Mouse (Mus musculus): ENCODE measurements at regions not wholly inside any gene's neighbourhood (a gene's known extent, or its start where the extent isn't known, plus 50 kb on each side); places are given as distances from the start of the nearest gene placed in this dataset.

- 64% methylated on average over 4 of the region's 4 CpGs for WGBS
- Histone ChIP-seq H3K9ac (no peak overlapping the region), H3K4me2 (no peak overlapping the region), H3K27me3 (0 out of 2 replicates have a peak, but pooled peaks cover 10% of the 10 kb centered on the region), H3K27ac (no peak overlapping the region), H3K36me3 (no peaks in the 10 kb centered on the region), H3K4me3 (no peak overlapping the region), H3K4me1 (replicated peaks) (peaks cover 2% of the 10 kb centered on the region; the same call in 1 of the 2 replicates), H3K9me3 (replicated peaks) (no peaks in the 10 kb centered on the region)
- no peak for ATAC-seq (replicated peaks; ENCODE audit: insufficient number of reproducible peaks, insufficient read depth, low FRiP score, low read depth)
Measured at GRCm38 (mm10) chr7:136820291-136820690, 74.1 kb upstream of the Mgmt start.

GRCm38 (mm10) chr7:136825647-136826046, 68.8 kb upstream of the Mgmt start:
- H3K4me3 ChIP-seq, result peak overlapping the region; percentile 25
- peaks cover 10% of the 10 kb centered on the region; the same call in 1 of the 2 replicates for H3K27me3 ChIP-seq
- no peak overlapping the region for H3K27ac ChIP-seq
- peak overlapping the region; percentile 37 for H3K4me2 ChIP-seq
- no peaks in the 10 kb centered on the region for H3K9me3 ChIP-seq (replicated peaks)
- H3K9ac ChIP-seq, result no peak overlapping the region
- H3K4me1 ChIP-seq (replicated peaks), result peaks cover 7% of the 10 kb centered on the region; the same call in 1 of the 2 replicates
- WGBS, result 22% methylated on average over 16 of the region's 16 CpGs
- no peak for ATAC-seq (replicated peaks; ENCODE audit: insufficient number of reproducible peaks, insufficient read depth, low FRiP score, low read depth)
- H3K36me3 ChIP-seq, result no peaks in the 10 kb centered on the region

- no peak overlapping the region for H3K9ac ChIP-seq
- H3K36me3 ChIP-seq, result no peaks in the 10 kb centered on the region
- H3K4me2 ChIP-seq, result no peak overlapping the region
- ATAC-seq (replicated peaks; ENCODE audit: insufficient number of reproducible peaks, insufficient read depth, low FRiP score, low read depth), result no peak
- no peak overlapping the region for H3K27ac ChIP-seq
- H3K4me3 ChIP-seq, result no peak overlapping the region
- H3K4me1 ChIP-seq (replicated peaks), result peaks cover 7% of the 10 kb centered on the region; the same call in 1 of the 2 replicates
- no peaks in the 10 kb centered on the region for H3K9me3 ChIP-seq (replicated peaks)
- WGBS, result 77% methylated on average over 1 of the region's 1 CpGs
- peaks cover 1% of the 10 kb centered on the region; the same call in 1 of the 2 replicates for H3K27me3 ChIP-seq
Measured at GRCm38 (mm10) chr7:136829621-136830313, 64.6 kb upstream of the Mgmt start.

- H3K9me3 ChIP-seq (replicated peaks), result no peaks in the 10 kb centered on the region
- no peaks in the 10 kb centered on the region for H3K36me3 ChIP-seq
- no peaks in the 10 kb centered on the region for H3K4me1 ChIP-seq (replicated peaks)
- H3K27me3 ChIP-seq, result no peaks in the 10 kb centered on the region; the same call in 1 of the 2 replicates
- WGBS, result 60% methylated on average over 7 of the region's 7 CpGs
- H3K4me2 ChIP-seq, result no peak overlapping the region
- ATAC-seq (replicated peaks; ENCODE audit: insufficient number of reproducible peaks, insufficient read depth, low FRiP score, low read depth), result no peak
- H3K4me3 ChIP-seq, result no peak overlapping the region
- no peak overlapping the region for H3K9ac ChIP-seq
- no peak overlapping the region for H3K27ac ChIP-seq
Measured at GRCm38 (mm10) chr7:136832419-136832818, 62.0 kb upstream of the Mgmt start.

GRCm38 (mm10) chr7:136838971-136839370, 55.4 kb upstream of the Mgmt start:
- no peaks in the 10 kb centered on the region for H3K9me3 ChIP-seq (replicated peaks)
- H3K9ac ChIP-seq, result no peak overlapping the region
- no peak; the same call in 1 of the 2 replicates for ATAC-seq (replicated peaks; ENCODE audit: insufficient number of reproducible peaks, insufficient read depth, low FRiP score, low read depth)
- no peak overlapping the region for H3K4me2 ChIP-seq
- no peak overlapping the region; the same call in 1 of the 2 replicates for H3K27ac ChIP-seq
- no peaks in the 10 kb centered on the region for H3K27me3 ChIP-seq
- no peak overlapping the region for H3K4me3 ChIP-seq
- H3K4me1 ChIP-seq (replicated peaks), result peaks cover 5% of the 10 kb centered on the region; the same call in 1 of the 2 replicates
- no peaks in the 10 kb centered on the region for H3K36me3 ChIP-seq
- 38% methylated on average over 5 of the region's 5 CpGs for WGBS

- WGBS, result 60% methylated on average over 7 of the region's 7 CpGs
- Histone ChIP-seq H3K4me3 (no peak overlapping the region), H3K9ac (no peak overlapping the region), H3K27me3 (no peaks in the 10 kb centered on the region; the same call in 1 of the 2 replicates), H3K9me3 (replicated peaks) (no peaks in the 10 kb centered on the region), H3K27ac (no peak overlapping the region), H3K36me3 (no peaks in the 10 kb centered on the region), H3K4me1 (replicated peaks) (peaks cover 11% of the 10 kb centered on the region; the same call in 1 of the 2 replicates), H3K4me2 (no peak overlapping the region)
- no peak for ATAC-seq (replicated peaks; ENCODE audit: insufficient number of reproducible peaks, insufficient read depth, low FRiP score, low read depth)
Measured at GRCm38 (mm10) chr7:136840224-136840623, 54.2 kb upstream of the Mgmt start.

GRCm38 (mm10) chr7:136842751-136843150, 51.7 kb upstream of the Mgmt start:
- Histone ChIP-seq H3K27ac (no peak overlapping the region), H3K36me3 (no peaks in the 10 kb centered on the region), H3K27me3 (no peaks in the 10 kb centered on the region; the same call in 1 of the 2 replicates), H3K4me3 (no peak overlapping the region), H3K9ac (no peak overlapping the region), H3K4me1 (replicated peaks) (peaks cover 11% of the 10 kb centered on the region; the same call in 1 of the 2 replicates), H3K9me3 (replicated peaks) (no peaks in the 10 kb centered on the region), H3K4me2 (no peak overlapping the region)
- ATAC-seq (replicated peaks; ENCODE audit: insufficient number of reproducible peaks, insufficient read depth, low FRiP score, low read depth), result no peak
- 75% methylated on average over 7 of the region's 7 CpGs for WGBS

GRCm38 (mm10) chr7:136844282-136844681, 50.1 kb upstream of the Mgmt start:
- H3K4me2 ChIP-seq, result no peak overlapping the region
- no peak overlapping the region for H3K4me3 ChIP-seq
- H3K36me3 ChIP-seq, result no peaks in the 10 kb centered on the region
- H3K9me3 ChIP-seq (replicated peaks), result no peaks in the 10 kb centered on the region
- H3K4me1 ChIP-seq (replicated peaks), result peaks cover 14% of the 10 kb centered on the region
- ATAC-seq (replicated peaks; ENCODE audit: insufficient number of reproducible peaks, insufficient read depth, low FRiP score, low read depth), result no peak
- no peaks in the 10 kb centered on the region; the same call in 1 of the 2 replicates for H3K27me3 ChIP-seq
- WGBS, result 22% methylated on average over 5 of the region's 5 CpGs
- 0 out of 2 replicates have a peak overlapping the region, but pooled peaks have one; percentile 20 for H3K27ac ChIP-seq
- H3K9ac ChIP-seq, result no peak overlapping the region

Data from heart, embryonic 15.5 days (tissue).